Mouse (Mus musculus) central nervous system, embryonic 11.5 days (tissue): ENCODE data around the gene Gm11939. TPM values are rescaled to one million over a fixed set of nuclear protein-coding genes. Genes with fewer than 3 reads are reported as not detected.

Experiments used
- polyA plus RNA-seq: library from polyadenylated mRNA; depleted of rRNA; stranded (reverse); fragments of >200 nt; gene quantifications from 2 replicates; pipeline ENCODE4 v1.2.3, GENCODE M21; 2012; rRNA removed

Gm11939 gene
- polyA plus RNA-seq, result not detected in 2 replicates

GRCm38 (mm10) chr11:99559366-99559765, at the start of gene Gm11939:
TSS of gene Gm11939 (minus strand) at chr11:99559466.

GRCm38 (mm10) chr11:99603208-99603607, 43.9 kb upstream of the Gm11939 start, which contains the start of gene Gm11938:
TSS of gene Gm11938 (minus strand) at chr11:99603308.

GRCm38 (mm10) chr11:99597742-99598141, 38.5 kb upstream of the Gm11939 start, which contains the start of gene Krtap9-3:
TSS of gene Krtap9-3 (minus strand) at chr11:99598105.

GRCm38 (mm10) chr11:99590981-99591380, 31.7 kb upstream of the Gm11939 start, which contains the start of gene Krtap1-3:
TSS of gene Krtap1-3 (minus strand) at chr11:99591339.

GRCm38 (mm10) chr11:99583245-99583704, 24.0 kb upstream of the Gm11939 start, which contains the start of gene Krtap1-4:
TSS of gene Krtap1-4 (minus strand) at chr11:99583654.

GRCm38 (mm10) chr11:99580636-99581035, 21.4 kb upstream of the Gm11939 start, which contains the start of gene Krtap1-5:
TSS of gene Krtap1-5 (minus strand) at chr11:99581016.

GRCm38 (mm10) chr11:99566530-99566929, 7.3 kb upstream of the Gm11939 start, which contains the start of gene Krtap3-1:
TSS of gene Krtap3-1 (minus strand) at chr11:99566630.

GRCm38 (mm10) chr11:99556753-99557152, 2.5 kb downstream of the Gm11939 start, which contains the start of gene Krtap3-2:
TSS of gene Krtap3-2 (minus strand) at chr11:99556853.

GRCm38 (mm10) chr11:99550765-99551164, 8.5 kb downstream of the Gm11939 start, which contains the start of gene Krtap3-3:
TSS of gene Krtap3-3 (minus strand) at chr11:99550865.

GRCm38 (mm10) chr11:99521288-99521860, 37.9 kb downstream of the Gm11939 start, which contains the start of gene Krt39:
TSS of gene Krt39 (minus strand) at chr11:99521338.

Other genes starting within 250 kb of the Gm11939 start
- gene Krt25, start 236.5 kb downstream of the Gm11939 start, polyA plus RNA-seq, result 0.02 and 0.07 TPM in 2 replicates
- gene Krt26, start 221.5 kb downstream of the Gm11939 start, polyA plus RNA-seq, result 0.12 and 0.25 TPM in 2 replicates
- gene Krt27, start 208.4 kb downstream of the Gm11939 start, polyA plus RNA-seq, result 0.02 TPM in 1 of 2 replicates, not detected in the other
- 0.24 and 0.30 TPM in 2 replicates for gene Krt28, start 184.6 kb downstream of the Gm11939 start, polyA plus RNA-seq
- gene Krt10, start 170.1 kb downstream of the Gm11939 start, polyA plus RNA-seq, result 5.6 and 10.6 TPM in 2 replicates
- 0.04 TPM in 1 of 2 replicates, not detected in the other for gene Krt12, start 137.2 kb downstream of the Gm11939 start, polyA plus RNA-seq
- gene Krt20, start 121.3 kb downstream of the Gm11939 start, polyA plus RNA-seq, result 1.1 and 2.3 TPM in 2 replicates
- gene Krt23, start 66.3 kb downstream of the Gm11939 start, polyA plus RNA-seq, result 0.08 and 0.14 TPM in 2 replicates
- gene Krt39, start 38.1 kb downstream of the Gm11939 start, polyA plus RNA-seq, result not detected in 2 replicates
- gene Krt40, start 16.3 kb downstream of the Gm11939 start, polyA plus RNA-seq, result 0.07 TPM in 1 of 2 replicates, not detected in the other
- gene Krtap3-3, start 8.6 kb downstream of the Gm11939 start, polyA plus RNA-seq, result not detected in 2 replicates
- gene Krtap3-2, start 2.6 kb downstream of the Gm11939 start, polyA plus RNA-seq, result not detected in 2 replicates
- not detected in 2 replicates for gene Krtap3-1, start 7.2 kb upstream of the Gm11939 start, polyA plus RNA-seq
- gene Krtap1-5, start 21.6 kb upstream of the Gm11939 start, polyA plus RNA-seq, result not detected in 2 replicates
- not detected in 2 replicates for gene Krtap1-4, start 24.2 kb upstream of the Gm11939 start, polyA plus RNA-seq
- not detected in 2 replicates for gene Krtap1-3, start 31.9 kb upstream of the Gm11939 start, polyA plus RNA-seq
- gene Krtap9-3, start 38.6 kb upstream of the Gm11939 start, polyA plus RNA-seq, result not detected in 2 replicates
- gene Gm11938, start 43.8 kb upstream of the Gm11939 start, polyA plus RNA-seq, result not detected in 2 replicates
- not detected in 2 replicates for gene Gm11937, start 50.7 kb upstream of the Gm11939 start, polyA plus RNA-seq
- gene Krtap2-4, start 55.4 kb upstream of the Gm11939 start, polyA plus RNA-seq, result not detected in 2 replicates
- not detected in 2 replicates for gene Gm11562, start 61.0 kb upstream of the Gm11939 start, polyA plus RNA-seq
- gene Krtap4-1, start 68.8 kb upstream of the Gm11939 start, polyA plus RNA-seq, result not detected in 2 replicates
- not detected in 2 replicates for gene Krtap4-2, start 75.6 kb upstream of the Gm11939 start, polyA plus RNA-seq
- not detected in 2 replicates for gene Krtap4-7, start 84.6 kb upstream of the Gm11939 start, polyA plus RNA-seq
- not detected in 2 replicates for gene Gm11555, start 90.8 kb upstream of the Gm11939 start, polyA plus RNA-seq
- gene Gm11563, start 99.5 kb upstream of the Gm11939 start, polyA plus RNA-seq, result not detected in 2 replicates
- gene Krtap4-6, start 106.5 kb upstream of the Gm11939 start, polyA plus RNA-seq, result not detected in 2 replicates
- gene Gm14190, start 131.3 kb upstream of the Gm11939 start, polyA plus RNA-seq, result not detected in 2 replicates
- not detected in 2 replicates for gene Gm14180, start 174.8 kb upstream of the Gm11939 start, polyA plus RNA-seq
- gene Gm11595, start 213.4 kb upstream of the Gm11939 start, polyA plus RNA-seq, result not detected in 2 replicates
- not detected in 2 replicates for gene Krtap4-8, start 221.2 kb upstream of the Gm11939 start, polyA plus RNA-seq
- not detected in 2 replicates for gene Krtap4-9, start 225.7 kb upstream of the Gm11939 start, polyA plus RNA-seq
- not detected in 2 replicates for gene Gm11596, start 234.0 kb upstream of the Gm11939 start, polyA plus RNA-seq
- gene Gm11569, start 239.5 kb upstream of the Gm11939 start, polyA plus RNA-seq, result not detected in 2 replicates
- not detected in 2 replicates for gene Gm11554, start 245.0 kb upstream of the Gm11939 start, polyA plus RNA-seq